Mouse (Mus musculus): Measurements from ENCODE around the gene Nyx. TPM values are rescaled to one million over a fixed set of nuclear protein-coding genes. Genes with fewer than 3 reads are reported as not detected.
A peak's percentile ranks its signal among the peaks of the same experiment; 100 is the strongest.
"Not testable (repeated sequence)": the region's sequence is repeated elsewhere in the genome, so short reads cannot be mapped to it uniquely, and the experiment has no call there.

Nyx gene
- polyA plus RNA-seq (2015; fragmentation: Nextera tagmentation; extraction: Ambion mirVana): 0.03 TPM in 1 of 2 replicates, not detected in the other

DNA sequence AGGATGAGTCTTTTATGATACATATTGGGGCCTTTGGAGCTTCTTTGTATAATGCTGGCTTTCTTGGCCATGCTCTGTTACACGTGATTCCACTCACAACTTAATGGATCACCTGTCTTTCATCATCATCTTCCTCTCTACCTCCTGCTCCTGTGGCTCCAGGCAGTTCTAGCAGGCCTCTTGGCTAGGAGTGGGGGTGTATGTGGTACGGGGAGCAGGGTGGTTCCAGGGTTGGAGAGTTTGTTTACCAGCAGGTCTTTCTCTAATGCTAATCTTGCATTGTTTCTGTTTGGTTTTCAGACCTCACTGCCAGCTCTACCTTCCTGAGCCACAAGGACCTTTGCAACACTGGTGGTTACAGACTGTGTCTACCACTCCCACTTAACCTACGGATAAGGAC lies at the start of gene Nyx:
Gene Nyx (plus strand): TSS at position 301 of the 400 bp plus-strand sequence.
- WGBS: 81% methylated on average over 3 of the region's 3 CpGs

GRCm38 (mm10) chrX:13422047-13422446 lies 43.9 kb upstream of the Nyx start:
- Histone ChIP-seq H3K27ac (no peak overlapping the region), H3K4me1 (replicated peaks) (no peaks in the 10 kb centered on the region), H3K9ac (no peak overlapping the region), H3K4me3 (replicated peaks) (no peak overlapping the region), H3K27me3 (replicated peaks) (no peaks in the 10 kb centered on the region), H3K4me2 (replicated peaks) (no peak overlapping the region), H3K36me3 (no peaks in the 10 kb centered on the region), H3K9me3 (no peaks in the 10 kb centered on the region)
- no peak for ATAC-seq
- WGBS: 53% methylated on average over 4 of the region's 4 CpGs

More for the DNA sequence above, at the start of gene Nyx:
- ATAC-seq: no peak
- Histone ChIP-seq H3K36me3 (no peaks in the 10 kb centered on the region), H3K4me2 (replicated peaks) (no peak within 1 kb of the TSS), H3K9me3 (no peaks in the 10 kb centered on the region), H3K4me3 (replicated peaks) (no peak within 1 kb of the TSS), H3K4me1 (replicated peaks) (no peaks in the 10 kb centered on the region), H3K9ac (no peak within 1 kb of the TSS), H3K27me3 (replicated peaks) (no peaks in the 10 kb centered on the region), H3K27ac (no peak within 1 kb of the TSS)

DNA sequence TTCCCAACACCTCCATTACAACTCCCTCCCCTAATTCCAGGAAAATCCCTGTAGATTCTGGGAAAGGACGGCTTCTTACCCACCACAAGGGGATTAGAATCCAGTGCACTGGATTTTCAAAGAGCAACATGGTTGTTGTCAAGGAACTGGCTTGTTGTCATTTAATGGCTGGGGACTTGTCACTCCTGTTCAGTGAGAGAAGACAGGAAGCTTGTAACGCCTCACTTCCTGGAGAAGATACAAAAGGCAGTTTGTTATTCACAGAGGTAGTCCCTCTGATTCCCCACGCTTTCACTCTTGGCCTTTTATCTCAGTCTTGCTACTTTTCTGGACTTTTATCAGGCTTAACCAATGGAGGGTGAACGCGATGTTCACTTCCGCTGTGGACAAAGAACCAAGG lies 34.5 kb upstream of the Nyx start:
- H3K4me2 ChIP-seq (replicated peaks): no peak overlapping the region
- ATAC-seq: no peak
- no peaks in the 10 kb centered on the region for H3K36me3 ChIP-seq
- no peak overlapping the region for H3K4me3 ChIP-seq (replicated peaks)
- H3K27ac ChIP-seq: no peak overlapping the region
- no peaks in the 10 kb centered on the region for H3K4me1 ChIP-seq (replicated peaks)
- H3K9ac ChIP-seq: no peak overlapping the region
- no peaks in the 10 kb centered on the region for H3K27me3 ChIP-seq (replicated peaks)
- H3K9me3 ChIP-seq: no peaks in the 10 kb centered on the region
- 62% methylated on average over 6 of the region's 6 CpGs for WGBS

GRCm38 (mm10) chrX:13436042-13436441 lies 29.9 kb upstream of the Nyx start:
- H3K9ac ChIP-seq; H3K9me3 ChIP-seq; H3K36me3 ChIP-seq; ATAC-seq; H3K27me3 ChIP-seq (replicated peaks); H3K4me1 ChIP-seq (replicated peaks); H3K27ac ChIP-seq; H3K4me3 ChIP-seq (replicated peaks); H3K4me2 ChIP-seq (replicated peaks): not testable (repeated sequence)
- WGBS: 83% methylated on average over 2 of the region's 2 CpGs

DNA sequence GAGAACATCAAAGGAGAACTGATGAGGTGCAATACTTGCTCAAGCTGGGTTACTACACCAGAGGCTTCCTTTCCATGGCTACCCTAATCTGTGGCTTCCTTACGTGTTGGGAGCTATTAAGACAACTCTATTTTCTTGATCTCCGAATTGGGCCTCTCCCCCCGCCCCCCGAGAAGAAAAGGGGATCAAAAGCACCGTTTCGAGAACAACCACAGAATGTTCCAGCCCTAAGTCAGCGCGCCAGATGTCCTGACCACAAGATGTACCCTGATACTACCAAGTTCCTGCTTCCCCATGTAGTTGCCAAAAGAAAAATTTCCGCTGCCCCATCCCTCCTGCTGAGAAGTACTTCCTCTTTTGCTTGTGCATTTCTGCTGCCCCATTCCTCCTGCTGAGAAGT lies 9.4 kb upstream of the Nyx start:
- H3K4me2 ChIP-seq (replicated peaks); H3K27ac ChIP-seq; ATAC-seq; H3K9me3 ChIP-seq; H3K9ac ChIP-seq; H3K4me3 ChIP-seq (replicated peaks); H3K36me3 ChIP-seq; H3K27me3 ChIP-seq (replicated peaks); H3K4me1 ChIP-seq (replicated peaks): not testable (repeated sequence)
- WGBS: 91% methylated on average over 9 of the region's 9 CpGs

DNA sequence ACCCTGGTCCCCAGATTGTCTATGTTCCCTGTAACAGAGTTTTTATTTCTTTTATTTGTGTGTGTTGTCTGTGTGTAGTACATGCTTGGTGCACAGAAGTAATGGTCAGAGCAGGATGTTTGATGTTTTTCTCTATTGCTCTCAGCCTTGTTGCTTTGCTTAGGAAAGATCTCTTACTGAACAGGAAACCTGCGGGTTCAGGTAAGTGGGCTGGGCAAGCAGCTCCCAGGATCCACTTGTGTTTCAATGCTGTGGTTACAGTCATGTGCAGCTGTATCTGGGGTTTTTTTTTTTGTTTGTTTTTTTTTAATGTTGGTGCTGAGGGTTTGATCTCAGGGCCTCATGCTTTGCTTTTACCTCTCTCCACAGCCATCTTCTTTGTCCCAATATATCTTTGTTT lies 7.1 kb upstream of the Nyx start:
- no peak for ATAC-seq
- Histone ChIP-seq H3K36me3 (no peaks in the 10 kb centered on the region), H3K4me2 (replicated peaks) (no peak overlapping the region), H3K4me3 (replicated peaks) (no peak overlapping the region), H3K27me3 (replicated peaks) (no peaks in the 10 kb centered on the region), H3K9me3 (no peaks in the 10 kb centered on the region), H3K9ac (no peak overlapping the region), H3K27ac (no peak overlapping the region), H3K4me1 (replicated peaks) (no peaks in the 10 kb centered on the region)
- WGBS: 71% methylated on average over 1 of the region's 1 CpGs

- peak overlapping the region; percentile 54 for H3K27ac ChIP-seq
- H3K4me2 ChIP-seq (replicated peaks): peak overlapping the region; percentile 61
- peak overlapping the region; percentile 26 for H3K9ac ChIP-seq
- no peaks in the 10 kb centered on the region for H3K36me3 ChIP-seq
- H3K9me3 ChIP-seq: no peaks in the 10 kb centered on the region
- 14% methylated on average over 46 of the region's 46 CpGs for WGBS
- ATAC-seq: peak; percentile 97
- no peaks in the 10 kb centered on the region for H3K27me3 ChIP-seq (replicated peaks)
- H3K4me1 ChIP-seq (replicated peaks): no peaks in the 10 kb centered on the region
- peak overlapping the region; percentile 33 for H3K4me3 ChIP-seq (replicated peaks)
These were observed 4.3 kb upstream of the Nyx start for GRCm38 (mm10) chrX:13461266-13462261.

DNA sequence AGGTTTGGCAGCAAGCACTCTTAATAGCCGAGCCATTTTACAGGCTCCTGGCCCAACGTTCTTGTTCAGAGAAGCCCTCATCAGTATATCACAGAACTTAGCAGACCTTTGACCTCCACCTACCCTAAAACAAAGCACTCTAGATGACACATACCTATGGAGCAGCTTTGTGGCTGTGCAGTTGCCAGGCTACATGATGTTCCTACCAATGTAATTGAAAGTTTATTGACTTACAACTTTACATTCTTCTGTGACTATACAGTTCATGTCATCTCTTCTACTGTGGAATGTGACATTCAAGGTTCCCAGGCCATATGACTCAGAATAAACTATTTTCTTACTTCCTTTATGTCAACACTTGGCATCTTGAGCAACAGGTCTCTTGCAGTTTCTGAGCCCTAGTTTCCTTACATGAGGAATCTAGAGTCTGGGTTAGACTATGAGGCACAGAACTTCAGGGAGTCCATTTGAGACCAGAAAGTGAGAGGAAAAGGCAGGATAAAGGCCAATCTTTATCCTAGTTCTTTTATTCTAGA lies 2.9 kb upstream of the Nyx start:
- WGBS: 65% methylated on average over 2 of the region's 2 CpGs
- Histone ChIP-seq H3K9ac (no peak overlapping the region), H3K4me2 (replicated peaks) (no peak overlapping the region), H3K4me3 (replicated peaks) (no peak overlapping the region), H3K36me3 (no peaks in the 10 kb centered on the region), H3K9me3 (no peaks in the 10 kb centered on the region), H3K27ac (no peak overlapping the region), H3K4me1 (replicated peaks) (no peaks in the 10 kb centered on the region), H3K27me3 (replicated peaks) (no peaks in the 10 kb centered on the region)
- ATAC-seq: peak; percentile 19

DNA sequence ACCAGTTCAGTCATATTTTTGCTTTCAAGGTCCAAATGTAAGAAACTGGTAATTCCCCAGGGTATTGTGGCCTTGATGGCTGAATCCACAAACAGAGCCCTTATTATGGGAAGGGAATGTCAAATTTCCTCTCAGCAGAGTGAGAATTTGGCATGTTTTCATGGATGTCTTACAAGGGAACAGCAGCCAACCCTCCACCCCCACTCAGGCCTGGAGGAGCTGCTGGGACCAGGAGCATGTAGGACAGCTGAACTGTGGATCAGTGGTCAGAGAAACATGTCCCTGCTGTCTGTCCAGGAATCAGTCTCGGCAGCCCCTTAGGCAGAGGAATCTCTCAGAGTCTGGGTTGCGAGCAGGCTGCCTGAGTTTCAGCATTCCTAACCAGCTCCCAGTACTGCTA lies 771 bp downstream of the Nyx start:
- 84% methylated on average over 2 of the region's 2 CpGs for WGBS
- Histone ChIP-seq H3K9ac (no peak overlapping the region), H3K27ac (no peak overlapping the region), H3K27me3 (replicated peaks) (no peaks in the 10 kb centered on the region), H3K4me2 (replicated peaks) (no peak overlapping the region), H3K4me1 (replicated peaks) (no peaks in the 10 kb centered on the region), H3K9me3 (no peaks in the 10 kb centered on the region), H3K4me3 (replicated peaks) (no peak overlapping the region), H3K36me3 (no peaks in the 10 kb centered on the region)
- no peak for ATAC-seq

GRCm38 (mm10) chrX:13467121-13467571 lies 1.2 kb downstream of the Nyx start:
- Histone ChIP-seq H3K9me3 (no peaks in the 10 kb centered on the region), H3K4me2 (replicated peaks) (no peak overlapping the region), H3K9ac (no peak overlapping the region), H3K27ac (no peak overlapping the region), H3K4me1 (replicated peaks) (no peaks in the 10 kb centered on the region), H3K4me3 (replicated peaks) (no peak overlapping the region), H3K36me3 (no peaks in the 10 kb centered on the region), H3K27me3 (replicated peaks) (no peaks in the 10 kb centered on the region)
- 73% methylated on average over 6 of the region's 6 CpGs for WGBS
- ATAC-seq: no peak

GRCm38 (mm10) chrX:13469160-13470116 lies 3.5 kb downstream of the Nyx start:
- no peak overlapping the region for H3K4me2 ChIP-seq (replicated peaks)
- H3K36me3 ChIP-seq: no peaks in the 10 kb centered on the region
- H3K4me3 ChIP-seq (replicated peaks): no peak overlapping the region
- no peaks in the 10 kb centered on the region for H3K27me3 ChIP-seq (replicated peaks)
- 53% methylated on average over 9 of the region's 9 CpGs for WGBS
- H3K9me3 ChIP-seq: no peaks in the 10 kb centered on the region
- peak; percentile 53; the same call in 1 of the 2 replicates for ATAC-seq
- H3K4me1 ChIP-seq (replicated peaks): no peaks in the 10 kb centered on the region
- no peak overlapping the region for H3K27ac ChIP-seq
- no peak overlapping the region for H3K9ac ChIP-seq

DNA sequence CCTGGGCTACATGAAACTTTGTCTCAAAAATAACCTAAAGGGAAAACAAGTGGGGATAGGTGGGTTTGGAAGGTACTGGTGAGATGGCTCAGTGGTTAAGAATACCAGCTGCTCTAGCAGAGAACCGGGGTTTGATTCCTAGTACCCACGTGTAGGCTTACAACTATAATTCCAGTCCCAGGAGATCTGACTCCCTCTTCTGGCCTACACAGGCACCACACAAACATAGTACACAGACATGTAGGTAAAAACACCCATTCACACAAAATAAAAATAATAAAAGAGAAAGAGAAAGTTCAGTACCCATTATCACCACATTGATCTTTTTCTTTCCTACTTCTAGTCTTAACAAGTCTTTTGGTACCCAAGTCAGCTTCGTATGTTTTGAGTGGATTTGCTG lies 6.0 kb downstream of the Nyx start:
- 0 out of 2 replicates have a peak, but pooled peaks cover 7% of the 10 kb centered on the region for H3K27me3 ChIP-seq (replicated peaks)
- ATAC-seq: no peak
- no peaks in the 10 kb centered on the region for H3K36me3 ChIP-seq
- 73% methylated on average over 3 of the region's 3 CpGs for WGBS
- H3K4me3 ChIP-seq (replicated peaks): no peak overlapping the region
- no peaks in the 10 kb centered on the region for H3K9me3 ChIP-seq
- H3K9ac ChIP-seq: no peak overlapping the region
- H3K4me1 ChIP-seq (replicated peaks): no peaks in the 10 kb centered on the region
- H3K27ac ChIP-seq: no peak overlapping the region
- no peak overlapping the region for H3K4me2 ChIP-seq (replicated peaks)
